Mouse (Mus musculus) intestine, embryonic 16.5 days (tissue): ENCODE data around the gene Exoc3l. TPM values are rescaled to one million over a fixed set of nuclear protein-coding genes. Genes with fewer than 3 reads are reported as not detected.

ENCODE experiments used
- ATAC-seq: fragments of 200-750 bp; cut with Nextera tagmentation; 2 replicates; pipeline ENCODE4 v1.8.0; 2017; ENCODE audit warnings: moderate TSS enrichment, moderate library complexity
- H3K27ac ChIP-seq: fragments of 300-500 bp; sonication (generic); 2 replicates; pipeline ENCODE4 v1.5.1; 2014; ENCODE audit warnings: mild to moderate bottlenecking, low read length
- H3K27me3 ChIP-seq: fragments of 300-500 bp; sonication (generic); replicated peaks from 2 replicates; pipeline ENCODE4 v1.6.1; 2014; ENCODE audit warnings: low read length, control low read depth, mixed read lengths; ENCODE audit not compliant: control insufficient read depth, insufficient read depth
- H3K36me3 ChIP-seq: fragments of 300-500 bp; sonication (generic); 2 replicates; pipeline ENCODE4 v1.6.1; 2014; ENCODE audit warnings: low read length, control low read depth; ENCODE audit not compliant: control insufficient read depth, insufficient read depth
- H3K4me1 ChIP-seq: fragments of 300-500 bp; sonication (generic); 2 replicates; pipeline ENCODE4 v1.6.1; 2014; ENCODE audit warnings: low read length, control low read depth, mixed read lengths; ENCODE audit not compliant: control insufficient read depth, insufficient read depth
- H3K4me2 ChIP-seq: fragments of 300-500 bp; sonication (generic); 2 replicates; pipeline ENCODE4 v1.6.1; 2014; ENCODE audit warnings: low read depth, low read length, control low read depth
- H3K4me3 ChIP-seq: fragments of 300-500 bp; sonication (generic); 2 replicates; pipeline ENCODE4 v1.5.1; 2014; ENCODE audit warnings: mild to moderate bottlenecking, low read length
- H3K9ac ChIP-seq: fragments of 300-500 bp; sonication (generic); 2 replicates; pipeline ENCODE4 v1.6.1; 2014; ENCODE audit warnings: low read depth, low read length
- H3K9me3 ChIP-seq: fragments of 300-500 bp; sonication (generic); 2 replicates; pipeline ENCODE4 v1.6.1; 2016; ENCODE audit warnings: low read length, control low read depth; ENCODE audit not compliant: control insufficient read depth
- WGBS: fragments of 180-500 bp; shearing (Covaris S2); extraction: QIAGEN DNeasy Blood & Tissue Kit; methylation state at CpG from one replicate; pipeline ENCODE4 v1.1.7; 2014; 5-methylcytosine and 5-hydroxymethylcytosine counted together
- polyA plus RNA-seq: library from polyadenylated mRNA; unstranded; fragments of >200 nt; fragmentation: Nextera tagmentation; extraction: Ambion mirVana; gene quantifications from 2 replicates; pipeline ENCODE4 v1.2.1, GENCODE M21; 2015

Exoc3l gene
- polyA plus RNA-seq, 1 experiment from 2014 or later, result 7.4 TPM

- Histone ChIP-seq H3K9ac (peak overlapping the region; percentile 65), H3K36me3 (peaks cover 15% of the 10 kb centered on the region), H3K27ac (peak overlapping the region; percentile 35; the same call in 1 of the 2 replicates), H3K4me3 (peak overlapping the region; percentile 53), H3K27me3 (no peaks in the 10 kb centered on the region), H3K9me3 (no peaks in the 10 kb centered on the region), H3K4me2 (peak overlapping the region; percentile 63), H3K4me1 (peaks cover 15% of the 10 kb centered on the region)
- ATAC-seq, result 0 out of 2 replicates have a peak, but pooled peaks have one; percentile 4
- WGBS, result 39% methylated on average over 5 of the region's 5 CpGs
Measured at GRCm38 (mm10) chr8:105306146-105306691, 10.3 kb upstream of the Exoc3l start.

GRCm38 (mm10) chr8:105305211-105306145, 9.6 kb upstream of the Exoc3l start, which contains the start of gene Elmo3:
Gene Elmo3, plus strand, starts transcription at chr8:105305601.
- 4% methylated on average over 30 of the region's 30 CpGs for WGBS
- Histone ChIP-seq H3K9me3 (no peaks in the 10 kb centered on the region), H3K4me2 (peak within 1 kb of the TSS; percentile 63), H3K4me3 (peak within 1 kb of the TSS; percentile 53), H3K4me1 (peaks cover 15% of the 10 kb centered on the region), H3K36me3 (peaks cover 20% of the 10 kb centered on the region), H3K9ac (peak within 1 kb of the TSS; percentile 65), H3K27me3 (no peaks in the 10 kb centered on the region), H3K27ac (peak within 1 kb of the TSS; percentile 84)
- peak; percentile 97 for ATAC-seq

GRCm38 (mm10) chr8:105304325-105305210, 8.7 kb upstream of the Exoc3l start:
- peak; percentile 1; the same call in 1 of the 2 replicates for ATAC-seq
- Histone ChIP-seq H3K4me2 (peak overlapping the region; percentile 10; the same call in 1 of the 2 replicates), H3K36me3 (peaks cover 23% of the 10 kb centered on the region)

GRCm38 (mm10) chr8:105303874-105304273, 8.0 kb upstream of the Exoc3l start:
- no peak overlapping the region for H3K27ac ChIP-seq
- no peaks in the 10 kb centered on the region for H3K9me3 ChIP-seq
- no peak overlapping the region for H3K4me2 ChIP-seq
- no peak overlapping the region for H3K9ac ChIP-seq
- no peak for ATAC-seq
- 74% methylated on average over 9 of the region's 9 CpGs for WGBS
- peaks cover 21% of the 10 kb centered on the region for H3K4me1 ChIP-seq
- H3K4me3 ChIP-seq, result no peak overlapping the region
- peaks cover 20% of the 10 kb centered on the region for H3K36me3 ChIP-seq
- H3K27me3 ChIP-seq, result no peaks in the 10 kb centered on the region

More at GRCm38 (mm10) chr8:105304325-105305210, 8.7 kb upstream of the Exoc3l start:
- 49% methylated on average over 9 of the region's 9 CpGs for WGBS
- Histone ChIP-seq H3K27ac (peak overlapping the region; percentile 84), H3K4me1 (peaks cover 19% of the 10 kb centered on the region), H3K9ac (peak overlapping the region; percentile 33), H3K4me3 (no peak overlapping the region), H3K9me3 (no peaks in the 10 kb centered on the region), H3K27me3 (no peaks in the 10 kb centered on the region)

- Histone ChIP-seq H3K4me1 (peaks cover 26% of the 10 kb centered on the region), H3K4me2 (no peak overlapping the region), H3K36me3 (peaks cover 20% of the 10 kb centered on the region), H3K9ac (no peak overlapping the region), H3K9me3 (no peaks in the 10 kb centered on the region), H3K27ac (no peak overlapping the region), H3K4me3 (no peak overlapping the region), H3K27me3 (no peaks in the 10 kb centered on the region)
- WGBS, result 82% methylated on average over 8 of the region's 8 CpGs
- ATAC-seq, result no peak
Measured at GRCm38 (mm10) chr8:105303396-105303795, 7.5 kb upstream of the Exoc3l start.

- peak; percentile 25; the same call in 1 of the 2 replicates for ATAC-seq
- H3K27ac ChIP-seq, result no peak overlapping the region
- WGBS, result 89% methylated on average over 8 of the region's 8 CpGs
- peaks cover 15% of the 10 kb centered on the region for H3K36me3 ChIP-seq
- H3K4me1 ChIP-seq, result peaks cover 28% of the 10 kb centered on the region
- H3K4me2 ChIP-seq, result no peak overlapping the region
- H3K27me3 ChIP-seq, result no peaks in the 10 kb centered on the region
- no peak overlapping the region for H3K9ac ChIP-seq
- no peaks in the 10 kb centered on the region for H3K9me3 ChIP-seq
- H3K4me3 ChIP-seq, result no peak overlapping the region
Measured at GRCm38 (mm10) chr8:105299962-105300361, 4.1 kb upstream of the Exoc3l start.

- Histone ChIP-seq H3K27ac (no peak overlapping the region), H3K4me2 (peak overlapping the region; percentile 73), H3K4me1 (peaks cover 20% of the 10 kb centered on the region), H3K9ac (peak overlapping the region; percentile 96), H3K9me3 (no peaks in the 10 kb centered on the region), H3K4me3 (peak overlapping the region; percentile 98), H3K27me3 (no peaks in the 10 kb centered on the region), H3K36me3 (peaks cover 15% of the 10 kb centered on the region)
- ATAC-seq, result no peak
- WGBS, result 50% methylated on average over 18 of the region's 18 CpGs
Measured at GRCm38 (mm10) chr8:105298351-105299252, 2.7 kb upstream of the Exoc3l start.

- Histone ChIP-seq H3K27ac (peak within 1 kb of the TSS; percentile 74), H3K4me1 (peaks cover 20% of the 10 kb centered on the region), H3K9me3 (no peaks in the 10 kb centered on the region), H3K4me2 (peak within 1 kb of the TSS; percentile 73), H3K27me3 (no peaks in the 10 kb centered on the region), H3K36me3 (peaks cover 15% of the 10 kb centered on the region), H3K4me3 (peak within 1 kb of the TSS; percentile 98), H3K9ac (peak within 1 kb of the TSS; percentile 96)
- peak; percentile 93 for ATAC-seq
- WGBS, result under 1% methylated on average over 58 of the region's 58 CpGs
Measured at GRCm38 (mm10) chr8:105297511-105298192, 1.8 kb upstream of the Exoc3l start, which contains the start of gene E2f4. Gene E2f4, plus strand, starts transcription at chr8:105297663.
